Mouse (Mus musculus): ENCODE results near the gene 1700037C18Rik. TPM values are rescaled to one million over a fixed set of nuclear protein-coding genes. Genes with fewer than 3 reads are reported as not detected.

The 1700037C18Rik gene
- polyA plus RNA-seq, 1 experiment from 2014 or later: 9.1 TPM

- H3K36me3 ChIP-seq (ENCODE audit: control insufficient read depth, insufficient read depth, low read length): peaks cover 65% of the 10 kb centered on the region
- no peak overlapping the region for H3K9ac ChIP-seq (replicated peaks; ENCODE audit: low read length)
- no peaks in the 10 kb centered on the region for H3K9me3 ChIP-seq (ENCODE audit: control insufficient read depth, low read length)
- no peak for ATAC-seq (ENCODE audit: low FRiP score, low TSS enrichment)
- H3K4me3 ChIP-seq (replicated peaks; ENCODE audit: low read depth, low read length): no peak overlapping the region
- 94% methylated on average over 3 of the region's 3 CpGs for WGBS
- no peaks in the 10 kb centered on the region for H3K27me3 ChIP-seq (ENCODE audit: control insufficient read depth, insufficient read depth, low read length)
- no peak overlapping the region for H3K4me2 ChIP-seq (ENCODE audit: low read length)
- DNase-seq: no peak
- no peak overlapping the region for H3K27ac ChIP-seq (replicated peaks; ENCODE audit: low read depth, low read length)
- H3K4me1 ChIP-seq (ENCODE audit: control insufficient read depth, insufficient read depth, low read length): no peaks in the 10 kb centered on the region
Observed at GRCm38 (mm10) chr16:3923515-3923914, 15.0 kb upstream of the 1700037C18Rik start.

- Histone ChIP-seq H3K27ac (replicated peaks; ENCODE audit: low read depth, low read length) (no peak overlapping the region), H3K36me3 (ENCODE audit: control insufficient read depth, insufficient read depth, low read length) (peaks cover 64% of the 10 kb centered on the region), H3K4me2 (ENCODE audit: low read length) (no peak overlapping the region), H3K9me3 (ENCODE audit: control insufficient read depth, low read length) (no peaks in the 10 kb centered on the region), H3K4me3 (replicated peaks; ENCODE audit: low read depth, low read length) (no peak overlapping the region), H3K9ac (replicated peaks; ENCODE audit: low read length) (no peak overlapping the region), H3K4me1 (ENCODE audit: control insufficient read depth, insufficient read depth, low read length) (no peaks in the 10 kb centered on the region), H3K27me3 (ENCODE audit: control insufficient read depth, insufficient read depth, low read length) (no peaks in the 10 kb centered on the region)
- 96% methylated on average over 2 of the region's 2 CpGs for WGBS
- no peak for ATAC-seq (ENCODE audit: low FRiP score, low TSS enrichment)
- DNase-seq: no peak
Observed at GRCm38 (mm10) chr16:3920756-3921155, 12.3 kb upstream of the 1700037C18Rik start.

GRCm38 (mm10) chr16:3909118-3909517 lies 629 bp upstream of the 1700037C18Rik start:
- peak overlapping the region; percentile 79 for H3K27ac ChIP-seq (replicated peaks; ENCODE audit: low read depth, low read length)
- peaks cover 12% of the 10 kb centered on the region for H3K4me1 ChIP-seq (ENCODE audit: control insufficient read depth, insufficient read depth, low read length)
- DNase-seq: no peak
- peaks cover 53% of the 10 kb centered on the region for H3K36me3 ChIP-seq (ENCODE audit: control insufficient read depth, insufficient read depth, low read length)
- 9% methylated on average over 20 of the region's 20 CpGs for WGBS
- peak overlapping the region; percentile 76 for H3K4me2 ChIP-seq (ENCODE audit: low read length)
- H3K4me3 ChIP-seq (replicated peaks; ENCODE audit: low read depth, low read length): peak overlapping the region; percentile 58
- no peaks in the 10 kb centered on the region for H3K9me3 ChIP-seq (ENCODE audit: control insufficient read depth, low read length)
- H3K9ac ChIP-seq (replicated peaks; ENCODE audit: low read length): peak overlapping the region; percentile 68
- no peaks in the 10 kb centered on the region for H3K27me3 ChIP-seq (ENCODE audit: control insufficient read depth, insufficient read depth, low read length)
- no peak for ATAC-seq (ENCODE audit: low FRiP score, low TSS enrichment)

GRCm38 (mm10) chr16:3907471-3907870 lies 1.0 kb downstream of the 1700037C18Rik start:
- DNase-seq (no peak), ATAC-seq (ENCODE audit: low FRiP score, low TSS enrichment) (no peak)
- Histone ChIP-seq H3K4me1 (ENCODE audit: control insufficient read depth, insufficient read depth, low read length) (peaks cover 12% of the 10 kb centered on the region), H3K4me2 (ENCODE audit: low read length) (peak overlapping the region; percentile 76; the same call in 1 of the 2 replicates), H3K27me3 (ENCODE audit: control insufficient read depth, insufficient read depth, low read length) (no peaks in the 10 kb centered on the region), H3K9ac (replicated peaks; ENCODE audit: low read length) (no peak overlapping the region), H3K9me3 (ENCODE audit: control insufficient read depth, low read length) (no peaks in the 10 kb centered on the region), H3K36me3 (ENCODE audit: control insufficient read depth, insufficient read depth, low read length) (peaks cover 53% of the 10 kb centered on the region), H3K4me3 (replicated peaks; ENCODE audit: low read depth, low read length) (no peak overlapping the region), H3K27ac (replicated peaks; ENCODE audit: low read depth, low read length) (no peak overlapping the region)
- 74% methylated on average over 2 of the region's 2 CpGs for WGBS

GRCm38 (mm10) chr16:3896553-3896952 lies 11.9 kb downstream of the 1700037C18Rik start:
- no peak for DNase-seq
- no peak for ATAC-seq (ENCODE audit: low FRiP score, low TSS enrichment)
- H3K4me1 ChIP-seq (ENCODE audit: control insufficient read depth, insufficient read depth, low read length): no peaks in the 10 kb centered on the region
- no peak overlapping the region for H3K27ac ChIP-seq (replicated peaks; ENCODE audit: low read depth, low read length)
- no peak overlapping the region for H3K4me3 ChIP-seq (replicated peaks; ENCODE audit: low read depth, low read length)
- no peaks in the 10 kb centered on the region for H3K27me3 ChIP-seq (ENCODE audit: control insufficient read depth, insufficient read depth, low read length)
- H3K9me3 ChIP-seq (ENCODE audit: control insufficient read depth, low read length): no peaks in the 10 kb centered on the region
- H3K4me2 ChIP-seq (ENCODE audit: low read length): no peak overlapping the region
- peaks cover 72% of the 10 kb centered on the region for H3K36me3 ChIP-seq (ENCODE audit: control insufficient read depth, insufficient read depth, low read length)
- H3K9ac ChIP-seq (replicated peaks; ENCODE audit: low read length): no peak overlapping the region
- WGBS: 90% methylated on average over 1 of the region's 1 CpGs

GRCm38 (mm10) chr16:3896046-3896445 lies 12.4 kb downstream of the 1700037C18Rik start:
- 91% methylated on average over 6 of the region's 6 CpGs for WGBS
- peaks cover 66% of the 10 kb centered on the region for H3K36me3 ChIP-seq (ENCODE audit: control insufficient read depth, insufficient read depth, low read length)
- no peak overlapping the region for H3K27ac ChIP-seq (replicated peaks; ENCODE audit: low read depth, low read length)
- no peaks in the 10 kb centered on the region for H3K27me3 ChIP-seq (ENCODE audit: control insufficient read depth, insufficient read depth, low read length)
- ATAC-seq (ENCODE audit: low FRiP score, low TSS enrichment): no peak
- H3K4me2 ChIP-seq (ENCODE audit: low read length): no peak overlapping the region
- H3K4me3 ChIP-seq (replicated peaks; ENCODE audit: low read depth, low read length): no peak overlapping the region
- H3K9ac ChIP-seq (replicated peaks; ENCODE audit: low read length): no peak overlapping the region
- H3K9me3 ChIP-seq (ENCODE audit: control insufficient read depth, low read length): no peaks in the 10 kb centered on the region
- no peak for DNase-seq
- no peaks in the 10 kb centered on the region for H3K4me1 ChIP-seq (ENCODE audit: control insufficient read depth, insufficient read depth, low read length)

GRCm38 (mm10) chr16:3895173-3895792 lies 13.2 kb downstream of the 1700037C18Rik start:
- H3K9ac ChIP-seq (replicated peaks; ENCODE audit: low read length): no peak overlapping the region
- H3K4me1 ChIP-seq (ENCODE audit: control insufficient read depth, insufficient read depth, low read length): no peaks in the 10 kb centered on the region
- no peak overlapping the region for H3K4me3 ChIP-seq (replicated peaks; ENCODE audit: low read depth, low read length)
- no peaks in the 10 kb centered on the region for H3K9me3 ChIP-seq (ENCODE audit: control insufficient read depth, low read length)
- no peaks in the 10 kb centered on the region for H3K27me3 ChIP-seq (ENCODE audit: control insufficient read depth, insufficient read depth, low read length)
- H3K4me2 ChIP-seq (ENCODE audit: low read length): no peak overlapping the region
- peaks cover 59% of the 10 kb centered on the region for H3K36me3 ChIP-seq (ENCODE audit: control insufficient read depth, insufficient read depth, low read length)
- 91% methylated on average over 9 of the region's 9 CpGs for WGBS
- DNase-seq (no peak), ATAC-seq (ENCODE audit: low FRiP score, low TSS enrichment) (no peak)
- H3K27ac ChIP-seq (replicated peaks; ENCODE audit: low read depth, low read length): no peak overlapping the region

- Histone ChIP-seq H3K27ac (replicated peaks; ENCODE audit: low read depth, low read length) (no peak overlapping the region), H3K9ac (replicated peaks; ENCODE audit: low read length) (no peak overlapping the region), H3K27me3 (ENCODE audit: control insufficient read depth, insufficient read depth, low read length) (no peaks in the 10 kb centered on the region), H3K9me3 (ENCODE audit: control insufficient read depth, low read length) (no peaks in the 10 kb centered on the region), H3K4me1 (ENCODE audit: control insufficient read depth, insufficient read depth, low read length) (no peaks in the 10 kb centered on the region), H3K4me3 (replicated peaks; ENCODE audit: low read depth, low read length) (no peak overlapping the region), H3K4me2 (ENCODE audit: low read length) (no peak overlapping the region), H3K36me3 (ENCODE audit: control insufficient read depth, insufficient read depth, low read length) (peaks cover 43% of the 10 kb centered on the region)
- no peak for DNase-seq
- whole genome bisulfite sequencing: 88% methylated on average over 3 of the region's 3 CpGs
- ATAC-seq (ENCODE audit: low FRiP score, low TSS enrichment): no peak
Observed at GRCm38 (mm10) chr16:3893739-3894138, 14.8 kb downstream of the 1700037C18Rik start.

GRCm38 (mm10) chr16:3891621-3892295 lies 16.7 kb downstream of the 1700037C18Rik start:
- H3K4me3 ChIP-seq (replicated peaks; ENCODE audit: low read depth, low read length): no peak overlapping the region
- ATAC-seq (ENCODE audit: low FRiP score, low TSS enrichment) (no peak), DNase-seq (no peak)
- no peaks in the 10 kb centered on the region for H3K9me3 ChIP-seq (ENCODE audit: control insufficient read depth, low read length)
- H3K4me1 ChIP-seq (ENCODE audit: control insufficient read depth, insufficient read depth, low read length): no peaks in the 10 kb centered on the region
- 94% methylated on average over 14 of the region's 14 CpGs for WGBS
- peaks cover 24% of the 10 kb centered on the region for H3K36me3 ChIP-seq (ENCODE audit: control insufficient read depth, insufficient read depth, low read length)
- H3K4me2 ChIP-seq (ENCODE audit: low read length): no peak overlapping the region
- H3K9ac ChIP-seq (replicated peaks; ENCODE audit: low read length): no peak overlapping the region
- no peaks in the 10 kb centered on the region for H3K27me3 ChIP-seq (ENCODE audit: control insufficient read depth, insufficient read depth, low read length)
- H3K27ac ChIP-seq (replicated peaks; ENCODE audit: low read depth, low read length): no peak overlapping the region

Measured in midbrain, embryonic 14.5 days (tissue).